Mouse (Mus musculus) C2C12 (cell line): ENCODE results near the gene Knstrn.

ENCODE experiments used
- CEBPB ChIP-seq: IDR thresholded peaks from one replicate; pipeline ENCODE4 v1.6.1; 2011; ENCODE audit warnings: low read depth, mild to moderate bottlenecking, control low read depth, moderate library complexity
- CTCF ChIP-seq: IDR thresholded peaks from one replicate; pipeline ENCODE4 v1.5.1; 2011; ENCODE audit not compliant: control insufficient read depth, insufficient read depth, insufficient read length
- MAX ChIP-seq: IDR thresholded peaks from one replicate; pipeline ENCODE4 v1.6.1; 2011; ENCODE audit warnings: mild to moderate bottlenecking, control low read depth
- MYOG ChIP-seq: IDR thresholded peaks from one replicate; pipeline ENCODE4 v1.6.1; 2011; ENCODE audit not compliant: control insufficient read depth, insufficient read length; ENCODE audit errors: extremely low read depth

DNA sequence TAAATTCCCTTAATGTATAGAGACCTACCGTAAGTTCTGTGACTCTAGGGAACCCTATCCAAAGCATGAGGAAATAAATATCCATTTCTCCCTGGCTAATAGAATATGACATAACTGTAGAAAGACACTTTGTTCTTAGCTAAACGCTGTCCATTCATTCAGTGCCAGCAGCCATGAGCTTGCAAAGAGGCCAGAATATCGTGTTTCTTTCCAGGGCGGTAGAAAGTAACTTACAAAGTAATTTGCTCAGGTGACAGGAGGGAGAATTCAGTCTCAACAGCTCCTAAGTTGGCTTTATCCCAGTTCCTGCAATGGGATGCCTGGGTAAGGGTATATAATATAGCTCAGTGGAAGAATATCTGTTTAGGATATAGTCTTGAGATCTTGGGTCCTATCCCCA lies 10.6 kb downstream of the Knstrn start:
- TF ChIP-seq CTCF (no peak), MYOG (no peak), MAX (no peak), CEBPB (no peak)
